Mouse (Mus musculus): Measurements from ENCODE around the gene Olfr1383. TPM values are rescaled to one million over a fixed set of nuclear protein-coding genes. Genes with fewer than 3 reads are reported as not detected.
"Not testable (repeated sequence)": the region's sequence is repeated elsewhere in the genome, so short reads cannot be mapped to it uniquely, and the experiment has no call there.

Olfr1383 gene
- polyA plus RNA-seq (2012; ENCODE audit: insufficient read depth, insufficient read length, missing spikeins) = not detected in 2 replicates

GRCm38 (mm10) chr11:49519348-49519747, at the start of gene Olfr1383:
Gene Olfr1383, plus strand, starts transcription at chr11:49519648.
- H3K4me3 ChIP-seq (ENCODE audit: insufficient read depth, low read depth, low read length) = no peak within 1 kb of the TSS
- H3K4me1 ChIP-seq (ENCODE audit: control insufficient read depth, insufficient read depth, insufficient read length, low read length) = no peaks in the 10 kb centered on the region
- no peak within 1 kb of the TSS for H3K27ac ChIP-seq (replicated peaks; ENCODE audit: low read depth, low read length)

- no peak overlapping the region for H3K27ac ChIP-seq (replicated peaks; ENCODE audit: low read depth, low read length)
- H3K4me3 ChIP-seq (ENCODE audit: insufficient read depth, low read depth, low read length) = no peak overlapping the region
- H3K4me1 ChIP-seq (ENCODE audit: control insufficient read depth, insufficient read depth, insufficient read length, low read length) = no peaks in the 10 kb centered on the region
These were observed 33.5 kb upstream of the Olfr1383 start for GRCm38 (mm10) chr11:49485973-49486372.

GRCm38 (mm10) chr11:49488770-49489169, 30.7 kb upstream of the Olfr1383 start, which contains the start of gene Olfr1385:
Gene Olfr1385, plus strand, starts transcription at chr11:49489070.
- H3K27ac ChIP-seq (replicated peaks; ENCODE audit: low read depth, low read length); H3K4me3 ChIP-seq (ENCODE audit: insufficient read depth, low read depth, low read length); H3K4me1 ChIP-seq (ENCODE audit: control insufficient read depth, insufficient read depth, insufficient read length, low read length): not testable (repeated sequence)

GRCm38 (mm10) chr11:49518086-49518485, 1.4 kb upstream of the Olfr1383 start:
- Histone ChIP-seq H3K27ac (replicated peaks; ENCODE audit: low read depth, low read length) (no peak overlapping the region), H3K4me3 (ENCODE audit: insufficient read depth, low read depth, low read length) (no peak overlapping the region), H3K4me1 (ENCODE audit: control insufficient read depth, insufficient read depth, insufficient read length, low read length) (no peaks in the 10 kb centered on the region)

GRCm38 (mm10) chr11:49527947-49528346, 8.5 kb downstream of the Olfr1383 start, which contains the start of gene Olfr1382:
Gene Olfr1382, plus strand, starts transcription at chr11:49528247.
- no peak within 1 kb of the TSS for H3K27ac ChIP-seq (replicated peaks; ENCODE audit: low read depth, low read length)
- no peaks in the 10 kb centered on the region for H3K4me1 ChIP-seq (ENCODE audit: control insufficient read depth, insufficient read depth, insufficient read length, low read length)
- no peak within 1 kb of the TSS for H3K4me3 ChIP-seq (ENCODE audit: insufficient read depth, low read depth, low read length)

GRCm38 (mm10) chr11:49532761-49533160, 13.3 kb downstream of the Olfr1383 start:
- Histone ChIP-seq H3K27ac (replicated peaks; ENCODE audit: low read depth, low read length) (no peak overlapping the region), H3K4me3 (ENCODE audit: insufficient read depth, low read depth, low read length) (no peak overlapping the region), H3K4me1 (ENCODE audit: control insufficient read depth, insufficient read depth, insufficient read length, low read length) (no peaks in the 10 kb centered on the region)

GRCm38 (mm10) chr11:49536631-49537030, 17.2 kb downstream of the Olfr1383 start:
- H3K27ac ChIP-seq (replicated peaks; ENCODE audit: low read depth, low read length); H3K4me1 ChIP-seq (ENCODE audit: control insufficient read depth, insufficient read depth, insufficient read length, low read length); H3K4me3 ChIP-seq (ENCODE audit: insufficient read depth, low read depth, low read length): not testable (repeated sequence)

GRCm38 (mm10) chr11:49543149-49543548, 23.7 kb downstream of the Olfr1383 start, which contains the start of gene Olfr1381:
Gene Olfr1381, plus strand, starts transcription at chr11:49543449.
- H3K4me3 ChIP-seq (ENCODE audit: insufficient read depth, low read depth, low read length); H3K27ac ChIP-seq (replicated peaks; ENCODE audit: low read depth, low read length); H3K4me1 ChIP-seq (ENCODE audit: control insufficient read depth, insufficient read depth, insufficient read length, low read length): not testable (repeated sequence)

GRCm38 (mm10) chr11:49554033-49554432, 34.6 kb downstream of the Olfr1383 start:
- not testable (repeated sequence) for H3K4me3 ChIP-seq (ENCODE audit: insufficient read depth, low read depth, low read length); H3K27ac ChIP-seq (replicated peaks; ENCODE audit: low read depth, low read length); H3K4me1 ChIP-seq (ENCODE audit: control insufficient read depth, insufficient read depth, insufficient read length, low read length)

GRCm38 (mm10) chr11:49556578-49556977, 37.1 kb downstream of the Olfr1383 start, which contains the start of gene Olfr1380:
Gene Olfr1380, plus strand, starts transcription at chr11:49556878.
- H3K4me3 ChIP-seq (ENCODE audit: insufficient read depth, low read depth, low read length); H3K4me1 ChIP-seq (ENCODE audit: control insufficient read depth, insufficient read depth, insufficient read length, low read length); H3K27ac ChIP-seq (replicated peaks; ENCODE audit: low read depth, low read length): not testable (repeated sequence)

GRCm38 (mm10) chr11:49575054-49575453, 55.6 kb downstream of the Olfr1383 start:
- not testable (repeated sequence) for H3K4me1 ChIP-seq (ENCODE audit: control insufficient read depth, insufficient read depth, insufficient read length, low read length); H3K4me3 ChIP-seq (ENCODE audit: insufficient read depth, low read depth, low read length); H3K27ac ChIP-seq (replicated peaks; ENCODE audit: low read depth, low read length)

Other genes starting within 250 kb of the Olfr1383 start
- not detected in 2 replicates for gene Olfr1393, start 241.3 kb upstream of the Olfr1383 start, polyA plus RNA-seq (2012; ENCODE audit: insufficient read depth, insufficient read length, missing spikeins)
- gene Olfr1392, start 234.4 kb upstream of the Olfr1383 start, polyA plus RNA-seq (2012; ENCODE audit: insufficient read depth, insufficient read length, missing spikeins) = not detected in 2 replicates
- not detected in 2 replicates for gene Olfr10, start 214.9 kb upstream of the Olfr1383 start, polyA plus RNA-seq (2012; ENCODE audit: insufficient read depth, insufficient read length, missing spikeins)
- not detected in 2 replicates for gene Olfr1391, start 196.9 kb upstream of the Olfr1383 start, polyA plus RNA-seq (2012; ENCODE audit: insufficient read depth, insufficient read length, missing spikeins)
- not detected in 2 replicates for gene Olfr1390, start 184.5 kb upstream of the Olfr1383 start, polyA plus RNA-seq (2012; ENCODE audit: insufficient read depth, insufficient read length, missing spikeins)
- not detected in 2 replicates for gene Olfr1389, start 96.6 kb upstream of the Olfr1383 start, polyA plus RNA-seq (2012; ENCODE audit: insufficient read depth, insufficient read length, missing spikeins)
- not detected in 2 replicates for gene Olfr1388, start 83.0 kb upstream of the Olfr1383 start, polyA plus RNA-seq (2012; ENCODE audit: insufficient read depth, insufficient read length, missing spikeins)
- not detected in 2 replicates for gene Olfr1387, start 64.3 kb upstream of the Olfr1383 start, polyA plus RNA-seq (2012; ENCODE audit: insufficient read depth, insufficient read length, missing spikeins)
- gene Olfr1386, start 54.6 kb upstream of the Olfr1383 start, polyA plus RNA-seq (2012; ENCODE audit: insufficient read depth, insufficient read length, missing spikeins) = not detected in 2 replicates
- not detected in 2 replicates for gene Olfr1385, start 30.6 kb upstream of the Olfr1383 start, polyA plus RNA-seq (2012; ENCODE audit: insufficient read depth, insufficient read length, missing spikeins)
- gene Olfr1384, start 12.9 kb upstream of the Olfr1383 start, polyA plus RNA-seq (2012; ENCODE audit: insufficient read depth, insufficient read length, missing spikeins) = not detected in 2 replicates
- not detected in 2 replicates for gene Olfr1382, start 8.6 kb downstream of the Olfr1383 start, polyA plus RNA-seq (2012; ENCODE audit: insufficient read depth, insufficient read length, missing spikeins)
- gene Olfr1381, start 23.8 kb downstream of the Olfr1383 start, polyA plus RNA-seq (2012; ENCODE audit: insufficient read depth, insufficient read length, missing spikeins) = not detected in 2 replicates
- gene Olfr1380, start 37.2 kb downstream of the Olfr1383 start, polyA plus RNA-seq (2012; ENCODE audit: insufficient read depth, insufficient read length, missing spikeins) = not detected in 2 replicates
- 2.1 and 2.7 TPM in 2 replicates for gene Flt4, start 89.6 kb downstream of the Olfr1383 start, polyA plus RNA-seq (2012; ENCODE audit: insufficient read depth, insufficient read length, missing spikeins)
- not detected in 2 replicates for gene Scgb3a1, start 144.0 kb downstream of the Olfr1383 start, polyA plus RNA-seq (2012; ENCODE audit: insufficient read depth, insufficient read length, missing spikeins)
- gene Cnot6, start 193.1 kb downstream of the Olfr1383 start, polyA plus RNA-seq (2012; ENCODE audit: insufficient read depth, insufficient read length, missing spikeins) = 9.9 and 10.8 TPM in 2 replicates

Data from brown adipose tissue, adult 24 weeks (tissue).